Mouse (Mus musculus) ES-CJ7 (cell line): ENCODE data around the gene Khdrbs2.
A peak's percentile ranks its signal among the peaks of the same experiment; 100 is the strongest.

Experiments used
- DNase-seq: peaks from one replicate; pipeline ENCODE4 v3.0.0; 2011; ENCODE audit warnings: low read depth, low spot score

Khdrbs2 gene

GRCm38 (mm10) chr1:32172506-32173239 lies at the start of gene Khdrbs2:
Khdrbs2 (plus strand) TSS chr1:32172714.
- peak; percentile 92 for DNase-seq

GRCm38 (mm10) chr1:32174566-32174965 lies 2.1 kb downstream of the Khdrbs2 start:
- DNase-seq, result no peak

GRCm38 (mm10) chr1:32199664-32200260 lies 27.2 kb downstream of the Khdrbs2 start:
- DNase-seq, result no peak

- DNase-seq, result no peak
Measured at GRCm38 (mm10) chr1:32248443-32248842, 75.9 kb downstream of the Khdrbs2 start.

GRCm38 (mm10) chr1:32249602-32250001 lies 77.1 kb downstream of the Khdrbs2 start:
- DNase-seq, result no peak

GRCm38 (mm10) chr1:32250337-32250736 lies 77.8 kb downstream of the Khdrbs2 start:
- DNase-seq, result no peak

- DNase-seq, result no peak
Measured at GRCm38 (mm10) chr1:32258942-32259341, 86.4 kb downstream of the Khdrbs2 start.

- DNase-seq, result no peak
Measured at GRCm38 (mm10) chr1:32270519-32270918, 98.0 kb downstream of the Khdrbs2 start.

GRCm38 (mm10) chr1:32294702-32295101 lies 122.2 kb downstream of the Khdrbs2 start:
- DNase-seq, result no peak

GRCm38 (mm10) chr1:32301391-32301790 lies 128.9 kb downstream of the Khdrbs2 start:
- DNase-seq, result no peak

- no peak for DNase-seq
Measured at GRCm38 (mm10) chr1:32309074-32309473, 136.6 kb downstream of the Khdrbs2 start.

GRCm38 (mm10) chr1:32309637-32310036 lies 137.1 kb downstream of the Khdrbs2 start:
- no peak for DNase-seq

GRCm38 (mm10) chr1:32339108-32339507 lies 166.6 kb downstream of the Khdrbs2 start:
- no peak for DNase-seq

- no peak for DNase-seq
Measured at GRCm38 (mm10) chr1:32347538-32347937, 175.0 kb downstream of the Khdrbs2 start.

- no peak for DNase-seq
Measured at GRCm38 (mm10) chr1:32352076-32352475, 179.6 kb downstream of the Khdrbs2 start.

GRCm38 (mm10) chr1:32363539-32363938 lies 191.0 kb downstream of the Khdrbs2 start:
- no peak for DNase-seq

- DNase-seq, result no peak
Measured at GRCm38 (mm10) chr1:32397553-32397952, 225.0 kb downstream of the Khdrbs2 start.

GRCm38 (mm10) chr1:32407651-32408050 lies 235.1 kb downstream of the Khdrbs2 start:
- no peak for DNase-seq

- no peak for DNase-seq
Measured at GRCm38 (mm10) chr1:32428410-32428809, 255.9 kb downstream of the Khdrbs2 start.

GRCm38 (mm10) chr1:32429493-32429892 lies 257.0 kb downstream of the Khdrbs2 start:
- no peak for DNase-seq

- no peak for DNase-seq
Measured at GRCm38 (mm10) chr1:32430516-32430915, 258.0 kb downstream of the Khdrbs2 start.

GRCm38 (mm10) chr1:32433118-32433517 lies 260.6 kb downstream of the Khdrbs2 start:
- no peak for DNase-seq

GRCm38 (mm10) chr1:32443927-32444326 lies 271.4 kb downstream of the Khdrbs2 start:
- DNase-seq, result no peak
